Mouse (Mus musculus): ENCODE data around the gene Smarca5. TPM values are rescaled to one million over a fixed set of nuclear protein-coding genes. Genes with fewer than 3 reads are reported as not detected.
A peak's percentile ranks its signal among the peaks of the same experiment; 100 is the strongest.
"Not testable (repeated sequence)": the region's sequence is repeated elsewhere in the genome, so short reads cannot be mapped to it uniquely, and the experiment has no call there.

Smarca5 gene
- total RNA-seq (2012; rRNA removed) (89.1 and 99.2 TPM in 2 replicates), polyA plus RNA-seq (2012; ENCODE audit: insufficient read depth in 1 of 2, insufficient read length in 2 of 2, low read depth in 1 of 2, low replicate concordance in 2 of 2, missing spikeins in 1 of 2) (100 to 1,000 TPM in 1 of 2 experiments, 10 to 100 TPM in 1; 59.0 to 140 TPM)

DNA sequence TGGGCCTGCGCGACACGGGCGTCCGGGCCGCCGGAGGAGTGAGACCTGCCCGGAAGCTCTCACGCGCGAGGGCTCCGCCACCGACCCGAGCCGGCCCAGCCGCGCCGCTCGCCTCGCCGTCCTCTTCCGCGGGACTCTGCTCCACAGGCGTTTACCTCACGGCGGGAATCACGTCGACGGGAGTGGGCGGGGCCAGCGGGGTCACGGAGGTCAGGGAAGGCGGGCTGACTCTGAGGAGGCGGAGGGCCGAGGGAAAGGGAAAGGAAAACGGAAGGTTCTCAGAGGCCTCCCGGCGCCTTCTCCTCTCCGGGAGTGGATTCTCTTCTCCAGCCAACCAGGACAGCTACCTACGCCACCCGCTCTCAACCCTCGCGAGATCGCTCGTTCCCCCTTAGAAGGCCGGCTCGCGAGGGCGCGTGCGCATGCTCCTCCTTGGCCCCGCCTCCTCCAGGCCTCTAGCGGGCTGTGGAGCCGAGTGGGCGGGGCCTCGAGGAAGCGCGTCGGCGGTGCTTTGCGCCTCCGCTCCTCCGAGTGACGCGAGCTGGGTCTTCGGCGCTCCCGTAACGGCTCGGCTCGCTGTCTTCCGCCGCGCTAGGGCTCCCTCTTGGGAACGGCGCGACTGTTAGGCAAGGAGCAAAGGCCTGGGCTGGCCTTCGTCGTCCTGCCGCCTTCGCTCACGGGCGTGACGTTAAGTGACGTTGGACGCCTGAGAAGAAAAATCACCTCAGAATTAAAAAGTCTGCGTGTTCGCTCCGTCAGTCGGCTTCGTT, at the start of gene Smarca5:
Gene Smarca5, minus strand, starts transcription at position 343 of the 770 bp plus-strand sequence.
- H3K4me3 ChIP-seq (ENCODE audit: control insufficient read depth in 1 of 2, insufficient read depth in 1 of 2, low read depth in 2 of 2, low read length in 2 of 2): peak within 1 kb of the TSS; percentile 96 to 99
- H3K9ac ChIP-seq (ENCODE audit: control insufficient read depth, low read depth, low read length, poor library complexity, severe bottlenecking): peak within 1 kb of the TSS; percentile 97
- peaks cover 11 to 17% of the 10 kb centered on the region in 2 experiments for H3K36me3 ChIP-seq (ENCODE audit: control insufficient read depth in 1 of 2, insufficient read depth in 2 of 2, low read length in 2 of 2)
- not testable (repeated sequence) for H3K9me3 ChIP-seq (replicated peaks; ENCODE audit: insufficient read depth, low read length); H3K4me1 ChIP-seq (ENCODE audit: control insufficient read depth in 1 of 2, insufficient read depth in 2 of 2, low read length in 2 of 2); H3K27me3 ChIP-seq (ENCODE audit: control insufficient read depth in 1 of 2, insufficient read depth in 2 of 2, low read length in 2 of 2)
- TF ChIP-seq NRF1 (IDR thresholded peaks at IDR 0.05; ENCODE audit: insufficient read depth, low read depth, low read length, poor library complexity, severe bottlenecking) (peak; percentile 69), ZMIZ1 (IDR thresholded peaks at IDR 0.05; ENCODE audit: low read depth, low read length) (peak; percentile 41; the same call in 1 of the 2 replicates), TCF12 (IDR thresholded peaks at IDR 0.05; ENCODE audit: low read depth, low read length) (peak; percentile 50), SIN3A (IDR thresholded peaks at IDR 0.05; ENCODE audit: low read length) (peak; percentile 52), POLR2AphosphoS2 (IDR thresholded peaks at IDR 0.05; ENCODE audit: low read length) (peak; percentile 53; the same call in 1 of the 2 replicates), ETS1 (IDR thresholded peaks at IDR 0.05; ENCODE audit: low read depth, low read length) (peak; percentile 25; the same call in 1 of the 2 replicates), HCFC1 (IDR thresholded peaks at IDR 0.05; ENCODE audit: low read depth, low read length) (peak; percentile 70), UBTF (IDR thresholded peaks at IDR 0.05; ENCODE audit: borderline replicate concordance, insufficient read depth, low read depth, low read length) (0 out of 2 replicates have a peak, but pooled peaks have one; percentile 78), CTCF (IDR thresholded peaks at IDR 0.05 in 2 of 3, conservative IDR thresholded peaks at IDR 0.05 in 1 of 3; ENCODE audit: control insufficient read depth in 1 of 3, insufficient read depth in 1 of 3, low read depth in 2 of 3, low read length in 3 of 3, poor library complexity in 1 of 3, severe bottlenecking in 1 of 3) (0 out of 6 replicates have a peak, but pooled peaks of 1 of the 3 experiments have one; percentile 7), CHD2 (IDR thresholded peaks at IDR 0.05; ENCODE audit: low read length) (peak; percentile 69; the same call in 1 of the 2 replicates), POLR2A (IDR thresholded peaks at IDR 0.05; ENCODE audit: control insufficient read depth in 1 of 2, insufficient read depth in 1 of 2, low read depth in 1 of 2, low read length in 2 of 2, poor library complexity in 1 of 2) (peak; percentile 66 to 74; a peak in 3 of 4 replicates), NELFE (IDR thresholded peaks at IDR 0.05; ENCODE audit: low read depth, low read length) (peak; percentile 55)
- peak within 1 kb of the TSS; percentile 98 for H3K27ac ChIP-seq (ENCODE audit: control insufficient read depth, low read depth, low read length)
- DNase-seq (ENCODE audit: low read depth, low spot score): peak; percentile 95
- H3K79me2 ChIP-seq (ENCODE audit: control insufficient read depth, insufficient read depth, low read length, poor library complexity): peaks cover 20% of the 10 kb centered on the region

- H3K4me3 ChIP-seq (ENCODE audit: control insufficient read depth in 1 of 2, insufficient read depth in 1 of 2, low read depth in 2 of 2, low read length in 2 of 2): no peak overlapping the region
- no peak overlapping the region for H3K9ac ChIP-seq (ENCODE audit: control insufficient read depth, low read depth, low read length, poor library complexity, severe bottlenecking)
- TF ChIP-seq NELFE (IDR thresholded peaks at IDR 0.05; ENCODE audit: low read depth, low read length): no peak
- peaks cover 0 to 2% of the 10 kb centered on the region in 2 experiments; a peak in 1 of 4 replicates for H3K4me1 ChIP-seq (ENCODE audit: control insufficient read depth in 1 of 2, insufficient read depth in 2 of 2, low read length in 2 of 2)
- peaks cover 2 to 11% of the 10 kb centered on the region in 2 experiments; a peak in 2 of 4 replicates for H3K36me3 ChIP-seq (ENCODE audit: control insufficient read depth in 1 of 2, insufficient read depth in 2 of 2, low read length in 2 of 2)
- no peak for DNase-seq (ENCODE audit: low read depth, low spot score)
- H3K27me3 ChIP-seq (ENCODE audit: control insufficient read depth in 1 of 2, insufficient read depth in 2 of 2, low read length in 2 of 2): no peaks in the 10 kb centered on the region
- H3K79me2 ChIP-seq (ENCODE audit: control insufficient read depth, insufficient read depth, low read length, poor library complexity): no peaks in the 10 kb centered on the region
- no peak overlapping the region for H3K27ac ChIP-seq (ENCODE audit: control insufficient read depth, low read depth, low read length)
- no peaks in the 10 kb centered on the region for H3K9me3 ChIP-seq (replicated peaks; ENCODE audit: insufficient read depth, low read length)
Measured at GRCm38 (mm10) chr8:80784559-80784958, 45.3 kb upstream of the Smarca5 start.
